Mouse (Mus musculus) frontal cortex, postnatal 25 days (tissue): ENCODE data around the gene Gnai2.

ENCODE experiments used
- DNase-seq, 2 experiments: peaks; one replicate each; pipeline ENCODE4 v3.0.0; 2022; ENCODE audit warnings: low spot score in 2 of 2

The Gnai2 gene

DNA sequence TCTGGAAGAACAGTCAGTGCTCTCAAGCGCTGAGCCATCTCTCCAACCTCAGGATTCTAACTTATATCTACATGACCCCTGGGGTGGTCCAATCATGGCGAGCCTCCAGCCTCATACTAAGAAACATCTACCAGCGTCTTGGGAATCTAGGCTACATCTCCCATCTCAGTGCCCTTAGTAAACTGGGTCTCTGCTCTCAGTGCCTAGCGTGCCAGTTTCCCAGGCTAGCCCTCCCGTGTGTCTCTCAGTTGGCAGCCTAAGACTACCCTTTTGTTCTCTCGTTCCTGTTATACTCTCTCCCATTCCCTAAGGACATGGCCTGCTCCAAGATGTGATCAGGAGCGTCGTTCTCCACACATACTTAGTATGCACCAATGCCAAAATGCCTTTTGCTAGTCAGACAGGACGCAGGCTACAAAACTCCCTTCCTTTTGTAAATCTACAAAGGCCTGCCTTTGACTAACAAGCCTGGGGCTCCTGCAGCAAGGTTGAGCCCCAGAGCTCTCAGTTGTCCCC lies 3.8 kb downstream of the Gnai2 start:
- DNase-seq = no peak

DNA sequence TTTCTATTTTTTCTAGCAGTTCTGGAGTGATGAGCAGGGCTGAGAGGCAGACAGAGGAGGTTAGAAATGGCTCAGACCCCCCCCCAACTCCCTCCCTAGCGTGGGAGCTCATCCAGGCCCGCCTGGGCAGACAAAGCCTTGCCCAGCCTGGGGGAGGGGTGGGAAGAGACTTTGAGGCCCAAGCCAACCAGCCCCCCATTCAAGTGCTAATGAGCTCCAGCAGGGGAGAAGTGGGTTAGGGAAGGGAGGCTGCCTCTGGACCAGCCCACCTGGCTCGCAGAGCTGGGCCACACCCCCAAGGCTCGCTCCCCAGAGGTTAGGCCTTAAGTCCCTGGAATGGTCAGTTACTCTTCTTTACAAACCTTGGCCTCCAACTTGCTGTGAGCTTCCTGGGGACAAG lies 4.6 kb downstream of the Gnai2 start:
- no peak for DNase-seq

- DNase-seq = no peak
These were observed 5.2 kb downstream of the Gnai2 start for GRCm38 (mm10) chr9:107629901-107630425.

DNA sequence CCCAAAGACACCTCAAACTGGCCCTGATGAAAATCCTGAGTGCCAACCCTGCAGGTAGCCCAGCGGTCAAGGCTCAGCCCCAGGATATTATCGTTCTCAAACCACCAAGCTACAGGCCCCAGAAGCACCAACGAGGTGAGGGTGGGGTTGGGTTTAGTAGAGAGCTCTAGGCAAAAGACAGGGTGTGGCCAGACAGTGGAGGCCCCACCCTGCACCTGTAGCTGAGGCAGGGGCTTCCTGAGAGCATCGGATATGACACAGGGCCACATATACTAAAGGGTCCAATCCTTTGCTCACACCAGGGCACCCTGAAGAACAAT lies 5.8 kb downstream of the Gnai2 start:
- no peak for DNase-seq

- DNase-seq = no peak
These were observed 6.3 kb downstream of the Gnai2 start for GRCm38 (mm10) chr9:107628721-107629410.

GRCm38 (mm10) chr9:107627387-107628255 lies 7.5 kb downstream of the Gnai2 start:
- no peak for DNase-seq

- DNase-seq = peak; percentile 68 to 72
These were observed 8.3 kb downstream of the Gnai2 start for GRCm38 (mm10) chr9:107626844-107627277.

DNA sequence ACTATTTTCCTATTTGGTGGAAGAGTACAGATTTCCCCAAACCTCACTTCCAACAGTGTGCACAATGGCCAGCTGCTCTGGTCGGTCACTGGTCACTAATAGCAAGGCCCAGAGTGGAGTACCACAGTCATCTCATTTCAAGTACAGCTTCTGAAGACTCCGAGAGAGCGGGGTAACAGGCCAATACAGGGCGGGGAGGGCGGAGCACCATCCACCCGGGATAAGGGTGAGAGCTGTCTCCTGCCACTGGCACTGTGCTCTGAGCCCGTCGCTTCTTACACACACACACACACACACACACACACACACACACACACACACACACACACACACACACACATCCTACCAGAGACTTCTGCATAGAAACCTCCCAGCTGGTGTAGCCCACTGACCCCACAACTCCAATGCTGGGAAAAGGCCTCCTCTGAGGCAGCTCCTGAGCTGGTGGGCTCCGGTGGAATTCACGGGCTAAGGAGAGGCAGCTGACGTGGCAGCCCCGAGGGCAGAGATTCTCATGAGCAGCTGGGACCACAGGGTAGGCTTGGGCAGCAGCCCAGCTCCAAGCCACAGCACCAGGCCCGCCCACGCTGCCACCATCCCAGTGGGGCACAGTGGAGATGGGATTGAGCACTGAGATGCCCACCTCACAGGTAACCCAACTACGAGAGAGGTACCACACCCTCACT lies 8.9 kb downstream of the Gnai2 start:
- no peak for DNase-seq

DNA sequence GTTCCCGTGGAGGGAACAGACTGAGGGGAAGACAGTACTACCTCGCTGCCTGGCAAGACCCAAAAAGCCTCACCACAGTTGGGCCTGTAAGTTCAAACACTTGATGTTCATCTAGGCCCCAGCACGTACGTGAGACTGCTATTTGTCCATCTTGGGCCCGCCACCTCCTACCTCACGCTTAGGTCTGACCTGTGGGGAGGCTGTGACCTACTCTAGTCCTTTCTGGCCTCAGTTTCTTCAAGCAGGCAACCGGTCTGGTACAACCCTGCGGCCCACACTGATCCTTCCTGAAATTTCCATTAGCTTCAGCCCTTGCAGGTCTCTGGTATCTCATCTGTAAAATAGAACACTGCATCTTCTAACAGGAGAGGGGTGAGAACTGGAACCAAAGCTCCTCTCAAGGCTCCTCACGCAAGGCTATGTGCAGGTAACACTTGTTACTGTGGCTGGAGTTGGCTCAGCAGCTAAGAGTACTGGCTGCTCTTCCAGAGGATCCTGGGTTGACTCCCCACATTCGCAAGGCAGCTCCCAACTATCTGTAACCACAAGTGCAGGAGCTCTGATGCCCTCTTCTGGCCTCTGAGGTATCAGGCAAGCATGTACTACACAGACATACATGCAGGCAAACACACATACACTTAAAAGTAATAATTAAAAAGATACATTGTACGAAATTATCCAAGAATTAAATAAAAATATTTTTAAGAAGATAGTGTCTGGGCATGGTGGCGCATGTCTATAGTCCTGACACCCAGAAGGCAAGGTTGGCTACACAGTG lies 9.6 kb downstream of the Gnai2 start:
- DNase-seq = no peak

DNA sequence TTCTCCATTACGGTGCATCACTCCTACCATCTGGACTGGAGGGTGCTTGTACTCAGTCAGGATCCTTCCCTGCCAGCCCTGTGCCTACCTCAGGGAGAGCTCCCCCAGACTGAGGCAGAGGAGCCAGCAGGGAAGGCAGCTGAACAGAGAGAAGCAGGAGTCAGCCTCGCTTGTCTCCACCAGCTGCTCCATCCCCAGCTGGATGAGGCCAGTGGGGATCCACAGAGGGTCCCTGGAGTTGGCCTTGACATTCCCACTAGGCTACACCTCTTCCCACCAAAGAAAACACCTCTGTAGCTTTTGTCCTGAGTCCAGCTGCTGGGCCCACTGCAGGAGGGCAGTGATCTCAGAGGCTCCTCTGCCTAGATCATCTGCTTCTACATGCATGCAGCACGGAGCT lies 10.2 kb downstream of the Gnai2 start:
- DNase-seq = no peak

DNA sequence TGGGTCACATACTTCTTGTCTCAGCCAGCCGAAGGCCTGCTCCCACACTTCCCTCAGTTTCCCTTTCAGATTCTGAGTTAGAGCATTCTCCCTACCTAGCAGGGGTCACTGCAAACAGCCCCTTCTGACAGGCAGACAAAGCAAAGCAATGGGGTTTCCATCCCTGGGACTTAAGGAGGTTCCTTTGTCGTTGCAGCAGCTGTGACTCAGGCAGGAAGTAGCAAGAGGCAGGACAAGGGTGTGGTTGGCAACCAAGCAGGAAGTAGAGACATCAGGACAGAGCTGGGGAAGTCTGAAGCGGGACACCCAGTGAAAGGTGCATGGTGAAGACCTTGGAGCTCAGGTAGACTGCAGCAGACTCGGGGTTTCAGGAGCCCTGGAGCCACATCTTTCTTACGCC lies 10.6 kb downstream of the Gnai2 start:
- DNase-seq = no peak

DNA sequence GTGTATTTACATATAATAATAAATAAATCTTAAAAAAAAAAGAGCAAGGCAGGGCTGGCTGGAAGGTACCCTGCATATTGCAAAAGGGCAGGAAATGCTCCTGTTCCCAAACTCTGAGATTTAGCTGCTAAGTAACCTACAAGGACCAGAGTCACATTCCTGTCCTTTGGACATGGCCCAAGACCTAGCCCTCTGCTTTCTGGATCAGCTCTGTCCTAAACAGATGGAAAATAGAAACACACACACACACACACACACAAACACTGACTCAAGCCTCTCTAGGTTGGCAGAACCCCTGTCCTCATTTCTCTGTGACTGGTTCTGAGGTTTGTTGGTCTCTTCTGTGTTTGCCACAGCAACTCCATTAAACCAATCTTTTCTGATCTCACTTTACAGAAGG lies 14.2 kb downstream of the Gnai2 start:
- DNase-seq = no peak

GRCm38 (mm10) chr9:107619546-107619879 lies 15.7 kb downstream of the Gnai2 start:
- DNase-seq = no peak

DNA sequence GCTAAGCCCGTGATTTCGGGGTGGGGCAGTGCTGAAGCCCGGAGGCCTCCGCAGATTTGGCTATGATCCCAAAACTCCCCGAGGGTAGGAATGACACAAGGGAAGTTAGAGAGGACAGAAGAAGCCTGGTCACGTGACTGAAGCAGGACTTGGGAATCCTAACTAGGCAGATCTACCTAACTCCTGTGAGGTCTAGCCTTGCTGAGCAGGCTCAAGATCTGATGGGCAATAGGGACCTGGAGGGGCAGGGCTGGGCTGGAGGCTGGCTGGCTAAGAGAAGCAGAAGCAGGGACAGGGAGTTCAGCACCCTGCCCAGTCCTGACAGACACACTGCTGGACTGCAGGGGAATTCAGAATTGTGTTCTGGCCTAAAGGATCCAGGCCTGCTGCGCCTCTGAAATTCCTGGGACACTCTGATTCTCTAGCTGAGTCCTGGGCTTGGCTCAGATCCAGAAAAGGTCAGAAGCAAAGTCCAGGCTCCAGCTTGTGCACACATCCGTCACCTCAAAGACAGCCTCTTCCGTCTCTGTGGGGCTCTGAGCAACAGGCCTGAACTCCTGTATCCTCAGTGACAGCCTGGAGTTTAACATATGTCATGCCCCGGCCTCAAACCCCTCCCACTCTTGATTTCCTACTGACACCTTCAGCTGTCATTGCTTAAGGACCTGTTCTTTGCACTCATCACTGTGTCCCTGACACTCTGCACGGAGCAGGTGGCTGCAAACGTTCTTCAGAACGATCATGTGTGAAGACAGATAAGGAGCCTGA lies 16.2 kb downstream of the Gnai2 start:
- no peak for DNase-seq

DNA sequence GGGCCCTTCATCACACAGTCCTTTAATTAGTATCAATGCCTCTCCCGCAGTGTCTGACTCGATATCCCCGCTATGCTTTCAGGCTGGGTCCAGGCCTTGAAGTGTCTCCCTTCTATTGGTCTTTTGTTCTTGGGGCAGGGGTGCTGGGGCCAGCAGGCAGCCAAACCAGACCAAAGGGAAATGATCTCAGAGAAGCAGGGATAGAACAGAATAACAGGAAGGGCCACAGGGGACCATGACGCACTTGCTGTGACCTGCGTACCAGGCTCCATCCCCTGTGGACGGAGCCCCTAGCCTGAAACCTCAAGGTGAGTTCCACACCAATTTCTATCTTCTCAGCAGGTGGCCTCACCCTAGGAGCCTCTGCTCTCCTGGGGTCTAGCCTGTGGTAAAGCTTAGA lies 17.1 kb downstream of the Gnai2 start:
- DNase-seq = no peak

GRCm38 (mm10) chr9:107617461-107617860 lies 17.7 kb downstream of the Gnai2 start:
- no peak for DNase-seq

DNA sequence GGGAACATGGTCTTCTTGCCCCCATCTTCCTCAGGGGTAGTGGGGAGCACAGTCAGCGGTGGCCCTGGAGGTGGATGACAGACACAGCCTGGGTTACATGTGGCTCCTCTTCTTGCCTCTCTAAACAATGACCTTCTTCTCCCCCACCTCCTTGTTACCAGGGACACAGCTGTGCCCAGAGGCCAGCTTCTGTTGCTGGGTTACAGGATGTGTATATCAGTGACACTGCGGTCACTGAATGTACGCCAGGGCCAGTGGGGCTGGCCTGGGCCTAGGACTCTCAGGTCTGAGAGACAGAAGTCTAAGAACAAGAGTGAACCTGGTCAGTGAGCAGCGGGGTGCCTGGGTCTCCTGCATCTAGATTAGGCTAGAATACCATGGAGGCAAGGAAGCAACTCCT lies 20.1 kb downstream of the Gnai2 start:
- no peak for DNase-seq

- DNase-seq = no peak
These were observed 22.1 kb downstream of the Gnai2 start for GRCm38 (mm10) chr9:107612945-107613569.

DNA sequence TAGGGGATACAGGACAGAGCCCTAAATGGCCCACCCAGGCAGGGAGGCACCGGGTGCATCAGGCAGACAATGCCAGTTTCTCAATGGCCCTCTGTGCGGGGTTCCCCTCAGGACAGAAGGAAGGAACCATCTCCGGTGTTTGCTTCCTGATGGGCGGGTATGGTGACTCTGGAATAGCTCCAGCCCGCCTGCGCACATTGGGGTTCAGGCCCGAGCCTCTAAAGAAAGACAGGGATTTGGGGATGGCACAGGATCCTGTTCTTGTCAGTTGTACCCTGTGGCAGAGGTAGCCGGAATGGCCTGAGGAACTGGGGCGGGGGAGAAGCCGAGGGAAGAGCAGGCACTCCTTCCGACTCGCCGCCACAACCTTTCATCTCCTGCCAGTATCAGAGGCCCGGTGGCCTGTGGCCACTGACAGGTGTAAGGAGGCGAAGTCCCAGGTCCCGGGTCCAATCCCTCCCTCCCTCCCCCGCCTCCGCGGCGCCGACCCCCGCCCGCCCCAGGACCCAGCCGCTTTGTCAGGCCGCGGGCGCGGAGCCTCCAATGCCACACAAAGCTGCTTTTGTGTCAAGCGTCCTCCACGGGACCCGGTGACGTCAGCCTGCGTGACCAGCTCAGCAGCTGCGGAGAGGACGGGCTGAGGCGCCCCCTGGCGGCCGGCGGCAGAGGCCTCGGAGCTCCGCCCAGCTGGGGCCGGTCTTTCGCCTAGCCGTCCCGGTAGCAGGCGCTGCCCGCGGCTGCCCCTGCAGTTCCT lies 22.8 kb downstream of the Gnai2 start:
- peak; percentile 94 to 99 for DNase-seq
